Mouse (Mus musculus): ENCODE data around the gene Kcnk5.

Gene Kcnk5

GRCm38 (mm10) chr14:20162686-20163085 lies 18.9 kb downstream of the Kcnk5 start:
- DNase-seq: no peak

GRCm38 (mm10) chr14:20158727-20159681 lies 22.6 kb downstream of the Kcnk5 start:
- no peak for DNase-seq

- DNase-seq: no peak
Observed at GRCm38 (mm10) chr14:20157595-20157994, 24.0 kb downstream of the Kcnk5 start.

DNA sequence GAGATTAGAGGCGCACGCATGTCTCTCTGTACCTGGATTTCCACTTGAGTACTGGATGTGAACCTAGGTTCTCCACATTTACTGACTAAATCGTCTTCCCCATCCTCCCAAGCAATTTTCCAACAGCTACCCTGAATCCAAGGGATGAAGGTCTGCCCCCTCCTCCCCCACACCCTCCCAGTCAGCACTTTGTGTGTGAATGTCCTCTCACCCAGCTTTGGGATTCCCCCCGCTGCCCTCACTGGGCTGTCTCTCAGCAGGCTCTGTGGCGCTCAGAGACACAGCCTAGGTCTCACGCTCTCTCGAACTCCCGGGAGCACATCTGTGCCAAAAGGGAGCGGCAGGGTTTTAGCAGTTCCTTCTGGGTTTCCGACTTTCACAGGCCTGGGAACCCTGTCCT lies 25.9 kb downstream of the Kcnk5 start:
- DNase-seq: no peak

DNA sequence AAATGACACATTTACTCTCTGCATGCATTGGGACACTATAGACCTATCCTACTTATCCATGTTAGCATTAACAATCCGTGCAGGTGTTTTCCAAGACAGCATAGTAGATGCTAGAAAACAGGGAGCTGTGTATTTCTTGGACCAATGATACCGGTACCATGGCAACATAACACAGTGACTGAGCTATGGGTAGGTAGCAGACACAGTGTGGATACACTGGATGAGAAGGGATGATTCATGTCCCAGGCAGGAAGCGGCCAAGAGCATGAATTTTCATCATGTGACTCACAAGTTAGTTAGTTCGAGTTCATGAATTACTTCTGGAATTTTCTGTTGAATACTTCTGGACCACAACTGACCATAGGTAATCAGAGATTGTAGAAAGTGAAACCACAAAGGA lies 26.7 kb downstream of the Kcnk5 start:
- no peak for DNase-seq

DNA sequence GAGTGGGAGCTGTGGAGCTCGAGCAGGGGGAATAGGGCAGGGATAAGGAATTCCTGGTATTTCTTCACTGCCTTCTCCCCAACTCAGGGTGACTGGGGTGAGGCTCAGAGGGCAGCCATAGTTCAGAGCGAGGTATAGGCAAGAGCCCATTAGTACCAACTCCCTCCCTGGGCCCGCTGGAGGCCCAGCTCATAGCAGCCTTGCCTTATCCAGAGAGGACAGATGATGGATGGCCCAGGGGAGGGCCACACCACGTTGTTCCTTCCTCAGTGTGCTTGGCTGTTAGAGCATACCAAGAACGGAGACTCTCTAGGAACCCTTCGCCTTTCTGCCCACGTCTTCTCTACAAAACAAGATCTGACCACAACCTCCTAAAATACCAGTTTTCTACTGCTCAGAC lies 27.4 kb downstream of the Kcnk5 start:
- DNase-seq: no peak

- no peak for DNase-seq
Observed at GRCm38 (mm10) chr14:20149127-20150080, 32.2 kb downstream of the Kcnk5 start.

DNA sequence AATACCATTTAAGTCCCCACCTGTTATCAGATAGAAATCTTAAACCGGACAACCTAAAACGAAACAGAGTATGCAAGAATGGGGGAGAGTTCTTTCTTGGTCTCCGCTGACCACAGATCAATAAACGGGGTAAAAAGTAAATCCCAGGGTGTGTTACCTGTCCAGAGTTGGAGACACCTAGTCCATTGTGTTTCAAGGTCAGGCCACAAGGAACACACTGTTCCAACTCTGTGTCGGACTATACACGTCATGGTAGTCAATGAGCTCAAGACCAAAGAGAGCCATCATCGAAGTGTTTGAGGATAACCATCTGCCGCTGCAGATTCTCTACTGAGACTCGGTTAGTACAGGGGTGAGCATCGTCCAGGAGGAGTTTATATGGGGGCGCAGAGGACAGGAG lies 33.1 kb downstream of the Kcnk5 start:
- no peak for DNase-seq

DNA sequence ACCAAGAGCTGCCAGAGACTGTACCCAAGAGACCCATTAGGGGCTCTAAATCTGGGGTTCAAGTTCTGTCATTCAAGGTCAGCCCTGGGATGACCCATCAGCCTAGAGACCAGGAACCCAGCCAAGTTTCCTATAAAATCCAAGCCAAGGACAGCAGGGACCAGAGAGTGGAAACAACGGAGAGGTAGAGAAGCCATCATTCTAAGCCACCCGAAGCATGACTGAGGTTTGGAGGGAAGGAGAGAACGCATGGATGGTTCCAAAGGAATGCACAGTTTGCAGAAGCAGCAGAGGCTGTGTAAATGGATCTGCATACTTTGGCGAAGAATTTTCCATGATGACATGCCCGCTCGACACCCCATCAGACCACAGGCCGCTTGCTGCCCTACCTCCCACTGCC lies 33.8 kb downstream of the Kcnk5 start:
- no peak for DNase-seq

GRCm38 (mm10) chr14:20144093-20144492 lies 37.5 kb downstream of the Kcnk5 start:
- no peak for DNase-seq

DNA sequence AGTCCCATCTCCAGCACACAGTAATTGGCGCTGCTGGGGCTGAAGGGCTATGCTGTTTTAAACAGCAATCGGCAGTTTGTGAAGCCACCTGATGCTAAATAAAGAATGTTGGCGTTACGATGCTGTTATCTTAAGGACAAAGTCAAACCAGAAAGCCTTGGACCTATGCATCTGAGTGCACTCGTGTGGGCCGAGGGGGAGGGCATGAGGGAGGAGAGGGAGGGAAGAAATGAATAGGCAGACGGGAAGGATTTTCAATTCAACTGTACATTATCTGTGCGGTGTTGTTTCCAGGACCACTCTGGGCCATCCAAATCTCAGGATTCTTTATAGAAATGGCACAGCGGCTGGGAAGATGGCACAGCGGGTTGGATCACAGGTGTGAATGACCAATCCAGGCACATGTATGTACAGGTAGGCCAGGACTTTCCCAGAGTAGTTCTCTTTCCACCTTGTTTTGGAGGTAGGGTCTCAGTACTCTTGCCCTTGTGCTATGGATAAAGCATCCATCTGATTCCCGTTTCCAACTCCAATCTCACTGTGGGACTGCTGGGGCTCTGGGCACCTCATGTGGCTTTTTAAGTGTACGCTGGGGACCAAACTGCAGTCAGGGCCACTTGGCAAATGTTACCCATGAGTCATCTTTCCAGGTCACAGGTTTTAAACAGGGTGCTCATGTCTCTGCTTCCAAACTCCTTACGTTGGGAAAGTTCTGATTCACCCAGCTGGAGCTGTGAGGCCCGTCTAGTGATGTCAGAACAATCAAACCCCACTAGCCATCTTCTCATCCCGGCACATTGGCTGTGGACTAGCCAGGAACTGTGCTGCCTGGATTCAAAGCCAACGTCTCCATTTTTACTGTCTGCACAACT lies 42.9 kb downstream of the Kcnk5 start, which contains the start of gene Saysd1:
Saysd1 (minus strand) TSS at position 51 of the 872 bp plus-strand sequence.
- DNase-seq: no peak

- DNase-seq: no peak
Observed at GRCm38 (mm10) chr14:20134965-20135671, 46.5 kb downstream of the Kcnk5 start.

GRCm38 (mm10) chr14:20128162-20128561 lies 53.4 kb downstream of the Kcnk5 start:
- no peak for DNase-seq

GRCm38 (mm10) chr14:20127406-20128087 lies 54.1 kb downstream of the Kcnk5 start:
- no peak for DNase-seq

DNA sequence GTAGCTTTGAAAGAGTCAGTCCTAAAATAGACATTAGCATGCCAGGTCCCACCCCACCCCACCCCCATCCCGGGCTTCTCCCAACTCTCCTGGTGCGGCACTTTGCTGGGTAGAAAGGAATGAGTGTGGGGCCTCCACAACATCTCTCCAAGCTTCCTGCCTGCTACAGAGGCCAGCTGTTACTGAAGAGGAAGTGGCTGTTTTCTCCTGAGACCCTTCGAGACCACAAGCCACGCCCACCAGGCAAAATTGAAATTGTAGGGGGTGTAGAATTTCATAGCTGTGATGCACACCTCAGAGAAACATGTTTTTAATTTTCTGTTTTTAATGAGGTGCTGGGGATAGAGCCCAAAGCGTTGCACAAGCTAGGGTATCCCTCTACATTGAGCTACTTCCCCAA lies 60.7 kb downstream of the Kcnk5 start:
- peak; percentile 66 to 77 for DNase-seq

DNA sequence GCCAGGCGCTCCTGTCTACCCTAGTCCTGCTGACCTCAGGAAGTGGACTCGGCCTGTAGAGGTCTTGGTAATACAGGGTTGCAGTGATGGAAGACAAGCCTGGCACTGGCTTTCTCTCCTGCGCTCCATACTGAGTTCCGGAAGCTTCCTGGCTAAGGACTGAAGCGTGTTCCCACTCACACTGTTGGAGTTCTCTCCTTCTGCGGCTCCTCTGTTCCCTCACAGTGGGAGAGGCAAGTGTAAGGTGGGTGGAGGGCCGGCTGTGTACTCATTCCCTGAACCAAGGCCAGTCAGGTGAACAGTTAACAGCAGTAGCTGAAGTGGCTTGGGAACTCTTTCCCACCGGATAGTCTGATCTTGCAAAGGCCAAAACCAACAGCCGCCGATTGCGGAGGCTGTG lies 61.6 kb downstream of the Kcnk5 start:
- no peak for DNase-seq

DNA sequence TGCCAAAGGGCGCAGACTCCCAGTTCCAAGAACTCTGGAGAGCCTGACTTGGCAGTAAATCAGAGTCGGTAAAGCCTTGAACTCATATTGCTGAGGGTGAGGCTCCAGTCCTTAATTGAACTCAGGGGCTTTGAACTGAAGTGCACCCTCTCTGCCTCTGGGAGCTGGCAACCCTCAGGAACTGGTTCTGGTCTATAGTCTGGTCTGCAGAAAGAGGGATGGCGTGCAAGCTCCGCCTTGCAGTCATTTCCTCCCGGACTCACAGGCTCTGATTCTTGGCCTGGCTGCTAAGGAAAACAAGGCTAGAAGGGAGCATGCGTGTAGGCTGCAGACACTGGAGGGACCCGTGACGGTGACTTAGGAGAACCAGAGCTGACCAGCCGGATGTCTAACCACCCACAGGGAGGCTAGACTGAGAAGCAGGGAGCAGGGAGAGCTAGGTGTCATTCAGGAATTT lies 65.4 kb downstream of the Kcnk5 start:
- DNase-seq: no peak

DNA sequence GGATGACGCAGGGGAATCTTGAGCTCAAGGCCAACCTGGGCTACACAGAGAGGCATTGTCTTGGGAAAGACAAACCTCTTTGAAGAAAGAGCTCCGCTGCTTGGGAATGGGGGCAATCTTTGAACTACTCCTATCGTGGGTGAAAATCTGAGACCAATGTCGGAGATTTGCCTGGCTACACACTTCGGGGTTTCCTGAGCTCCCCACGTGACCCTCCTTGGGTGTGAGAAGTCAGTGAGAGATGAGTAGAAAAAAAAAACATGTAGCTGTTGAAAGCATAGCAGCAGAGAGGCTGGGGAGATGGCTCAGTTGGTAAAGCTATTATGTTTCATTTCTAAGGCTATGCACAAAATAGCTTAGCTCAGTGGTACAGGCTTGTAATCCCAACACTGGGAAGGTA lies 66.7 kb downstream of the Kcnk5 start:
- DNase-seq: peak in 1 of 2 experiments; percentile 26

DNA sequence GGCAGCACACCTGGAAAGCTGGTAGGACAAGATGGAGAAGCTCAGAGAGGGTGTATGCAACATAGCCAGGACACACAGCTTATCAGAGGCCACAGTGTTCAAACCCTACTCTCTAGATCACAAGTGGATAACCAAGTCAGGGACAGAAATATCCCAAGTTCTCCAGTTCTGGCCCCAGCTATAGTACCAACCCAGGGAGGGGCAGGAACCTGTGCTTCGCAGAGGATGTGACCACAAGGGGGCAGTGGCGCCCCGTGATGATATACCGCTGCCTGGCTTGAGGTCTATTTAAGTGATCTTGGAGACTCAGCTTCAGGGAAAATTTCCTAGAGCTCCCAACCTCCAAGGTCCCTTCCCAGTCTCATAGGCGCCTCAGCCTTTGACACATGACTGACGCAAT lies 67.6 kb downstream of the Kcnk5 start:
- peak; percentile 77 to 82 for DNase-seq

DNA sequence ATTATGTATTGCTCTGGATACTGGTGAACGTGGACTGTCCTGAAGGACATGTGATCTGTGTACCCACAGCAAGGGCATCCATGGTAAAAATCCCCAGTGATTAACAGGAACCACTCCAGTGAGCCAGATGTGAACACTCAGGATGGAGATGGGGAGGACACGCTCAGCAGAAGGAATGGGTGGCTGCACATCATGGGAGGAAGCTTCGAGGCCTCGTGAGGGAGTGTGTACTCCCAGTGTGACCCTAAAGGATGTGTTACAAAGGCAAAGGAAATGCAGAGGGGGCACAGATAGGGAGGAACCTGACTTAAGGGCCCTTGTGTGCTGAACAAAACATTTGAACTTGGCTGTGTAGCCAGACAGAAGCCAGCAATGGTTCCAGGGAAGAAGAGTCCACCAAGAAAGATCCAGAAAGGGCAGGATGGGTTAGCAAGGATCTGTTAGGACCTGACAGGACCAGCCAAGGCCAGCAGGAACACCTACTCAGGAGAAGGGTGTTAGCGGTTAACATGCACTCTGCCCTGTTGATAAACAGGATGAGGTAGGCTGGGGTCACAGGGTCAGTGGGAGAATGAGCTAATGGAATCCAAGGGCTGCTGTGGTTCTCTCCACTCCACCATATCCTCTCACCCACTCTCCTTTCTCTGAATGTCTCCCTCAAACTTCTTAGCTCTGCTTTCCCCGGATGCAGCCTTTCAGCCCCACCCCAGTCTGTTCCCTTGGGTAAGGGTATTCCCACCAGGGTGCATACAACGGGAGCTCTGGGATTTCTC lies 68.2 kb downstream of the Kcnk5 start:
- DNase-seq: no peak

Measured in thymus, postnatal 36 days (tissue).